Mouse (Mus musculus) spleen, adult 2 months (tissue): ENCODE measurements around the gene 6030452D12Rik. TPM values are rescaled to one million over a fixed set of nuclear protein-coding genes. Genes with fewer than 3 reads are reported as not detected.

Source experiments
- DNase-seq, 2 experiments: peaks; one replicate each; pipeline versions ENCODE4 v3.0.0 to v3.0.0-alpha.2; 2012 to 2021; ENCODE audit warnings: low spot score in 2 of 2, low read depth in 1 of 2
- H3K27ac ChIP-seq: fragments of 200-500 bp; 2 replicates; pipeline ENCODE4 v1.5.1; 2012; ENCODE audit warnings: low read length, inconsistent platforms; ENCODE audit not compliant: insufficient read depth
- H3K27me3 ChIP-seq: fragments of 200-500 bp; 2 replicates; pipeline ENCODE4 v1.6.1; 2012; ENCODE audit warnings: mild to moderate bottlenecking, moderate library complexity, low read length, inconsistent platforms; ENCODE audit not compliant: control insufficient read depth, insufficient read depth
- H3K36me3 ChIP-seq: fragments of 200-500 bp; 2 replicates; pipeline ENCODE4 v1.6.1; 2012; ENCODE audit warnings: mild to moderate bottlenecking, low read length, inconsistent platforms; ENCODE audit not compliant: control insufficient read depth, insufficient read depth
- H3K4me1 ChIP-seq: fragments of 200-500 bp; 2 replicates; pipeline ENCODE4 v1.6.1; 2011; ENCODE audit warnings: inconsistent platforms; ENCODE audit not compliant: control insufficient read depth, insufficient read depth, insufficient read length
- H3K4me3 ChIP-seq: fragments of 200-500 bp; 2 replicates; pipeline ENCODE4 v1.5.1; 2011; ENCODE audit warnings: mild to moderate bottlenecking, inconsistent platforms; ENCODE audit not compliant: insufficient read depth, insufficient read length; ENCODE audit errors: extremely low read depth
- CTCF ChIP-seq: fragments of 200-500 bp; IDR thresholded peaks from 2 replicates; pipeline ENCODE4 v1.5.1; 2011; ENCODE audit warnings: mild to moderate bottlenecking, inconsistent platforms; ENCODE audit not compliant: insufficient read depth, insufficient read length, insufficient replicate concordance; ENCODE audit errors: extremely low read depth
- POLR2A ChIP-seq: fragments of 200-500 bp; IDR thresholded peaks from 2 replicates; pipeline ENCODE4 v1.6.1; 2011; ENCODE audit warnings: low read depth, low read length, inconsistent platforms
- WGBS: fragments of 180-500 bp; shearing (Covaris S2); methylation state at CpG from one replicate; pipeline ENCODE4 v1.1.7; 2018; 5-methylcytosine and 5-hydroxymethylcytosine counted together
- polyA plus RNA-seq: library from polyadenylated mRNA; depleted of rRNA; stranded (reverse); fragments of >200 nt; gene quantifications from 2 replicates; pipeline ENCODE4 v1.2.3, GENCODE M21; 2012; rRNA removed

The 6030452D12Rik gene
- not detected in 2 replicates for polyA plus RNA-seq

GRCm38 (mm10) chr8:106500018-106500685, at the start of gene 6030452D12Rik:
Gene 6030452D12Rik (plus strand): TSS chr8:106500522.
- Histone ChIP-seq H3K27me3 (no peaks in the 10 kb centered on the region), H3K36me3 (no peaks in the 10 kb centered on the region), H3K4me3 (no peak within 1 kb of the TSS), H3K4me1 (no peaks in the 10 kb centered on the region), H3K27ac (no peak within 1 kb of the TSS)
- 48% methylated on average over 8 of the region's 8 CpGs for WGBS
- DNase-seq: no peak
- TF ChIP-seq POLR2A (no peak), CTCF (no peak)

GRCm38 (mm10) chr8:106451301-106452085, 48.8 kb upstream of the 6030452D12Rik start:
- Histone ChIP-seq H3K27ac (no peak overlapping the region), H3K4me1 (no peaks in the 10 kb centered on the region), H3K36me3 (no peaks in the 10 kb centered on the region), H3K27me3 (no peaks in the 10 kb centered on the region), H3K4me3 (no peak overlapping the region)
- TF ChIP-seq POLR2A (no peak), CTCF (no peak)
- no peak for DNase-seq
- WGBS: 82% methylated on average over 6 of the region's 6 CpGs

- no peaks in the 10 kb centered on the region for H3K4me1 ChIP-seq
- H3K27me3 ChIP-seq: no peaks in the 10 kb centered on the region
- H3K27ac ChIP-seq: no peak overlapping the region
- WGBS: 78% methylated on average over 12 of the region's 12 CpGs
- H3K4me3 ChIP-seq: no peak overlapping the region
- H3K36me3 ChIP-seq: no peaks in the 10 kb centered on the region
- no peak for DNase-seq
- no peak for TF ChIP-seq CTCF
These were observed 47.4 kb upstream of the 6030452D12Rik start for GRCm38 (mm10) chr8:106452701-106453481.

GRCm38 (mm10) chr8:106454036-106454435, 46.3 kb upstream of the 6030452D12Rik start:
- TF ChIP-seq POLR2A (no peak), CTCF (no peak)
- no peak overlapping the region for H3K4me3 ChIP-seq
- 82% methylated on average over 11 of the region's 11 CpGs for WGBS
- no peaks in the 10 kb centered on the region for H3K4me1 ChIP-seq
- no peak overlapping the region for H3K27ac ChIP-seq
- DNase-seq: no peak
- H3K27me3 ChIP-seq: no peaks in the 10 kb centered on the region
- no peaks in the 10 kb centered on the region for H3K36me3 ChIP-seq

GRCm38 (mm10) chr8:106462131-106462530, 38.2 kb upstream of the 6030452D12Rik start:
- 79% methylated on average over 5 of the region's 5 CpGs for WGBS
- Histone ChIP-seq H3K27me3 (no peaks in the 10 kb centered on the region), H3K4me1 (no peaks in the 10 kb centered on the region), H3K4me3 (no peak overlapping the region), H3K36me3 (no peaks in the 10 kb centered on the region), H3K27ac (no peak overlapping the region)
- no peak for DNase-seq
- TF ChIP-seq POLR2A (no peak), CTCF (no peak)

GRCm38 (mm10) chr8:106463795-106464194, 36.5 kb upstream of the 6030452D12Rik start:
- no peak for DNase-seq
- Histone ChIP-seq H3K4me1 (no peaks in the 10 kb centered on the region), H3K27me3 (no peaks in the 10 kb centered on the region), H3K27ac (no peak overlapping the region), H3K4me3 (no peak overlapping the region), H3K36me3 (no peaks in the 10 kb centered on the region)
- TF ChIP-seq CTCF (no peak), POLR2A (no peak)
- WGBS: 94% methylated on average over 6 of the region's 6 CpGs
